In genomic region chr3:121886309-121886708, GRCm38 (mm10) we compare ENCODE assay signal across 12 mouse cellular contexts.
DNase-seq lines count a peak whose midpoint lies in the region; ATAC-seq and TF ChIP-seq lines count a peak whose summit lies in the region.
"Had no signal": no experiment of that assay in that cellular context is flagged by ENCODE, and none has a peak within 500 bp of the region (broad histone marks: within the 10 kb centered on the region; RNA-seq: fewer than 3 reads in every experiment).

No protein-coding gene starts in this region.

- no peak overlapping the region for H3K9ac ChIP-seq in kidney, embryonic 14.5 days (ENCODE audit: low read depth, low read length)
- no peak overlapping the region for H3K9ac ChIP-seq in heart, postnatal 0 days (replicated peaks; ENCODE audit: low read depth, low read length)
- H3K9ac ChIP-seq in neural tube, embryonic 15.5 days (replicated peaks), result no peak overlapping the region
- no peak overlapping the region for H3K9ac ChIP-seq in midbrain, embryonic 15.5 days

- no peak for ATAC-seq in kidney, embryonic 14.5 days (ENCODE audit: low FRiP score, low TSS enrichment)
- ATAC-seq in heart, postnatal 0 days (ENCODE audit: insufficient read depth, low read depth), result no peak
- no peak for ATAC-seq in neural tube, embryonic 15.5 days (ENCODE audit: low FRiP score)
- no peak for ATAC-seq in midbrain, embryonic 15.5 days (replicated peaks)
- ATAC-seq: inflammation-experienced regulatory T-cells, adult 6 months had no signal

- H3K9me3 ChIP-seq in heart, embryonic 10.5 days, result no peaks in the 10 kb centered on the region
- H3K9me3 ChIP-seq in kidney, embryonic 14.5 days (ENCODE audit: control insufficient read depth, low read length), result no peaks in the 10 kb centered on the region
- no peaks in the 10 kb centered on the region for H3K9me3 ChIP-seq in heart, postnatal 0 days (replicated peaks; ENCODE audit: control insufficient read depth, low read length)
- no peaks in the 10 kb centered on the region for H3K9me3 ChIP-seq in neural tube, embryonic 15.5 days (replicated peaks)
- H3K9me3 ChIP-seq in midbrain, embryonic 15.5 days, result no peaks in the 10 kb centered on the region

- no peak for DNase-seq in heart, embryonic 10.5 days (ENCODE audit: low spot score)
- no peak for DNase-seq in heart, adult 18-20 months
- DNase-seq in kidney, adult 11 months, result no peak
- peak; percentile 4 for DNase-seq in heart, postnatal 0 days (ENCODE audit: low spot score)
- DNase-seq in spleen, postnatal 4 days (ENCODE audit: low spot score in 2 of 2), result no peak
- DNase-seq: adrenal gland, postnatal 25 days; cerebellum, adult 2 months had no signal

- no peaks in the 10 kb centered on the region for H3K36me3 ChIP-seq in heart, embryonic 10.5 days
- H3K36me3 ChIP-seq in kidney, embryonic 14.5 days (ENCODE audit: control insufficient read depth, insufficient read depth, low read length), result no peaks in the 10 kb centered on the region
- no peaks in the 10 kb centered on the region for H3K36me3 ChIP-seq in heart, postnatal 0 days (replicated peaks; ENCODE audit: control insufficient read depth, insufficient read depth, low read length)
- H3K36me3 ChIP-seq in neural tube, embryonic 15.5 days, result no peaks in the 10 kb centered on the region
- no peaks in the 10 kb centered on the region for H3K36me3 ChIP-seq in midbrain, embryonic 15.5 days (replicated peaks)

- peak overlapping the region; percentile 54 for H3K27ac ChIP-seq in heart, embryonic 10.5 days
- no peak overlapping the region for H3K27ac ChIP-seq in kidney, embryonic 14.5 days (ENCODE audit: low read depth, low read length)
- H3K27ac ChIP-seq in heart, postnatal 0 days (ENCODE audit: low read depth), result peak overlapping the region; percentile 17; the same call in 1 of the 2 replicates
- no peak overlapping the region for H3K27ac ChIP-seq in neural tube, embryonic 15.5 days (replicated peaks)
- H3K27ac ChIP-seq in midbrain, embryonic 15.5 days, result no peak overlapping the region
- H3K27ac ChIP-seq: left cerebral cortex, adult 2 months had no signal

- TF ChIP-seq CTCF in heart, postnatal 0 days (IDR thresholded peaks at IDR 0.05; ENCODE audit: low read depth), result no peak

- WGBS in heart, embryonic 10.5 days, result 35% methylated on average over 10 of the region's 10 CpGs
- 38% methylated on average over 10 of the region's 10 CpGs for WGBS in kidney, embryonic 14.5 days
- WGBS in heart, postnatal 0 days, result 62% methylated on average over 10 of the region's 10 CpGs
- WGBS in neural tube, embryonic 15.5 days, result 49% methylated on average over 10 of the region's 10 CpGs
- WGBS in midbrain, embryonic 15.5 days, result 54% methylated on average over 10 of the region's 10 CpGs

- H3K27me3 ChIP-seq in heart, embryonic 10.5 days (ENCODE audit: insufficient read depth, poor library complexity, severe bottlenecking), result 0 out of 2 replicates have a peak, but pooled peaks cover 6% of the 10 kb centered on the region
- H3K27me3 ChIP-seq in kidney, embryonic 14.5 days (ENCODE audit: control insufficient read depth, insufficient read depth, low read length), result no peaks in the 10 kb centered on the region
- H3K27me3 ChIP-seq in heart, postnatal 0 days (ENCODE audit: control insufficient read depth, insufficient read depth, low read length), result no peaks in the 10 kb centered on the region
- peaks cover 3% of the 10 kb centered on the region; the same call in 1 of the 2 replicates for H3K27me3 ChIP-seq in neural tube, embryonic 15.5 days (replicated peaks)
- H3K27me3 ChIP-seq in midbrain, embryonic 15.5 days (replicated peaks), result peaks cover 20% of the 10 kb centered on the region

- H3K4me2 ChIP-seq in kidney, embryonic 14.5 days (replicated peaks; ENCODE audit: low read depth, low read length), result peak overlapping the region; percentile 36; the same call in 1 of the 2 replicates
- peak overlapping the region; percentile 39; the same call in 1 of the 2 replicates for H3K4me2 ChIP-seq in heart, postnatal 0 days (ENCODE audit: low read depth, low read length)
- H3K4me2 ChIP-seq in neural tube, embryonic 15.5 days, result peak overlapping the region; percentile 43
- H3K4me2 ChIP-seq in midbrain, embryonic 15.5 days, result no peak overlapping the region

- peaks cover 53% of the 10 kb centered on the region for H3K4me1 ChIP-seq in heart, embryonic 10.5 days
- H3K4me1 ChIP-seq in kidney, embryonic 14.5 days (ENCODE audit: control insufficient read depth, insufficient read depth, low read length), result peaks cover 10% of the 10 kb centered on the region
- peaks cover 6% of the 10 kb centered on the region; the same call in 1 of the 2 replicates for H3K4me1 ChIP-seq in heart, postnatal 0 days (ENCODE audit: control insufficient read depth, insufficient read depth)
- peaks cover 19% of the 10 kb centered on the region for H3K4me1 ChIP-seq in neural tube, embryonic 15.5 days
- peaks cover 4% of the 10 kb centered on the region; the same call in 1 of the 2 replicates for H3K4me1 ChIP-seq in midbrain, embryonic 15.5 days

- no peak for TF ChIP-seq EP300 in heart, postnatal 0 days (IDR thresholded peaks at IDR 0.05; ENCODE audit: low read depth)

- H3K4me3 ChIP-seq in heart, embryonic 10.5 days, result no peak overlapping the region
- H3K4me3 ChIP-seq in kidney, embryonic 14.5 days (ENCODE audit: low read length), result peak overlapping the region; percentile 17
- no peak overlapping the region for H3K4me3 ChIP-seq in heart, postnatal 0 days (ENCODE audit: low read depth, low read length)
- no peak overlapping the region for H3K4me3 ChIP-seq in neural tube, embryonic 15.5 days (replicated peaks)
- no peak overlapping the region for H3K4me3 ChIP-seq in midbrain, embryonic 15.5 days
- H3K4me3 ChIP-seq: left cerebral cortex, adult 2 months had no signal

Comparison
In these comparisons a context has a peak if more than half of its experiments do, and no peak if none do; other contexts are left out.
1. H3K27ac ChIP-seq: peak in heart, embryonic 10.5 days (single experiment) and heart, postnatal 0 days (single experiment); none in kidney, embryonic 14.5 days (single experiment), neural tube, embryonic 15.5 days (single experiment) and midbrain, embryonic 15.5 days (single experiment).